Mouse (Mus musculus): ENCODE measurements around the gene Mfsd4a.

- TF ChIP-seq POLR2A (IDR thresholded peaks at IDR 0.05; ENCODE audit: extremely low read depth, insufficient read depth, low read length), result no peak
- no peak for TF ChIP-seq CTCF (IDR thresholded peaks at IDR 0.05; ENCODE audit: extremely low read depth, insufficient read depth, low read length)
These were observed 7.7 kb upstream of the Mfsd4a start for GRCm38 (mm10) chr1:132075576-132075975.
